18 mouse cellular contexts compared by ENCODE assay signal in genomic region chr8:25311811-25312533, GRCm38 (mm10).
DNase-seq lines count a peak whose midpoint lies in the region; ATAC-seq lines count a peak whose summit lies in the region.
"Had no signal": no experiment of that assay in that cellular context is flagged by ENCODE, and none has a peak within 500 bp of the region (broad histone marks: within the 10 kb centered on the region; RNA-seq: fewer than 3 reads in every experiment).

No protein-coding gene starts in this region.

- no peaks in the 10 kb centered on the region for H3K27me3 ChIP-seq in kidney, embryonic 16.5 days (ENCODE audit: insufficient read depth, low read length)
- no peaks in the 10 kb centered on the region for H3K27me3 ChIP-seq in neural tube, embryonic 12.5 days (replicated peaks)
- H3K27me3 ChIP-seq in hindbrain, embryonic 16.5 days (replicated peaks; ENCODE audit: control insufficient read depth, insufficient read depth, low read length): no peaks in the 10 kb centered on the region

- H3K4me3 ChIP-seq in kidney, embryonic 16.5 days (ENCODE audit: low read length): no peak overlapping the region
- no peak overlapping the region for H3K4me3 ChIP-seq in neural tube, embryonic 12.5 days
- no peak overlapping the region for H3K4me3 ChIP-seq in hindbrain, embryonic 16.5 days (ENCODE audit: low read length)
- H3K4me3 ChIP-seq: heart, embryonic 10.5 days; myocyte had no signal

- DNase-seq in kidney, postnatal 36 days: no peak
- no peak for DNase-seq in neural tube, embryonic 10.5 days (ENCODE audit: extremely low spot score, low spot score)
- DNase-seq in right cerebral cortex, postnatal 25 days: no peak
- no peak for DNase-seq in layer of hippocampus, postnatal 25 days (ENCODE audit: extremely low spot score in 1 of 2, low spot score in 1 of 2)
- DNase-seq: adrenal gland, adult 2 months; cerebellum, adult 18-20 months; cerebellum, postnatal 14 days; heart, postnatal 4 days; kidney, adult 8-10 months; lung, postnatal 4 days; right cerebral cortex, postnatal 14 days; spleen, adult 18-20 months had no signal

- no peak overlapping the region for H3K9ac ChIP-seq in kidney, embryonic 16.5 days (replicated peaks; ENCODE audit: low read length)
- no peak overlapping the region for H3K9ac ChIP-seq in neural tube, embryonic 12.5 days
- H3K9ac ChIP-seq in hindbrain, embryonic 16.5 days (ENCODE audit: low read depth, low read length): no peak overlapping the region

- H3K9me3 ChIP-seq in kidney, embryonic 16.5 days (ENCODE audit: low read length): no peaks in the 10 kb centered on the region
- H3K9me3 ChIP-seq in neural tube, embryonic 12.5 days: no peaks in the 10 kb centered on the region
- no peaks in the 10 kb centered on the region for H3K9me3 ChIP-seq in hindbrain, embryonic 16.5 days (ENCODE audit: control insufficient read depth, low read length)
- H3K9me3 ChIP-seq: heart, embryonic 10.5 days had no signal

- H3K27ac ChIP-seq in kidney, embryonic 16.5 days (ENCODE audit: low read length): peak overlapping the region; percentile 76
- H3K27ac ChIP-seq in neural tube, embryonic 12.5 days: no peak overlapping the region
- H3K27ac ChIP-seq in hindbrain, embryonic 16.5 days (ENCODE audit: low read depth, low read length): no peak overlapping the region
- H3K27ac ChIP-seq: heart, embryonic 10.5 days had no signal

- peak overlapping the region; percentile 35; the same call in 1 of the 2 replicates for H3K4me2 ChIP-seq in kidney, embryonic 16.5 days (replicated peaks; ENCODE audit: low read depth, low read length)
- H3K4me2 ChIP-seq in neural tube, embryonic 12.5 days (replicated peaks): 0 out of 2 replicates have a peak overlapping the region, but pooled peaks have one; percentile 7
- no peak overlapping the region for H3K4me2 ChIP-seq in hindbrain, embryonic 16.5 days (ENCODE audit: low read length)

- peaks cover 10% of the 10 kb centered on the region for H3K4me1 ChIP-seq in kidney, embryonic 16.5 days (ENCODE audit: insufficient read depth, low read length)
- 0 out of 2 replicates have a peak, but pooled peaks cover 3% of the 10 kb centered on the region for H3K4me1 ChIP-seq in neural tube, embryonic 12.5 days
- peaks cover 2% of the 10 kb centered on the region for H3K4me1 ChIP-seq in hindbrain, embryonic 16.5 days (ENCODE audit: control insufficient read depth, insufficient read depth, low read depth, low read length)
- H3K4me1 ChIP-seq: heart, embryonic 10.5 days had no signal

- ATAC-seq in kidney, embryonic 16.5 days (ENCODE audit: low FRiP score, low TSS enrichment): peak; percentile 63; the same call in 1 of the 2 replicates
- ATAC-seq in neural tube, embryonic 12.5 days (ENCODE audit: low FRiP score, low read depth): no peak
- ATAC-seq in hindbrain, embryonic 16.5 days: 0 out of 2 replicates have a peak, but pooled peaks have one; percentile 50
- ATAC-seq: forebrain, embryonic 14.5 days had no signal

- no peaks in the 10 kb centered on the region for H3K36me3 ChIP-seq in kidney, embryonic 16.5 days (ENCODE audit: insufficient read depth, low read length)
- H3K36me3 ChIP-seq in neural tube, embryonic 12.5 days: no peaks in the 10 kb centered on the region
- no peaks in the 10 kb centered on the region for H3K36me3 ChIP-seq in hindbrain, embryonic 16.5 days (ENCODE audit: control insufficient read depth, insufficient read depth, low read length)
- H3K36me3 ChIP-seq: heart, embryonic 10.5 days had no signal

- WGBS in kidney, embryonic 16.5 days: 20% methylated on average over 12 of the region's 12 CpGs
- 48% methylated on average over 12 of the region's 12 CpGs for WGBS in neural tube, embryonic 12.5 days
- WGBS in hindbrain, embryonic 16.5 days: 31% methylated on average over 12 of the region's 12 CpGs
